8 mouse cellular contexts compared by ENCODE assay signal in the genomic region with DNA sequence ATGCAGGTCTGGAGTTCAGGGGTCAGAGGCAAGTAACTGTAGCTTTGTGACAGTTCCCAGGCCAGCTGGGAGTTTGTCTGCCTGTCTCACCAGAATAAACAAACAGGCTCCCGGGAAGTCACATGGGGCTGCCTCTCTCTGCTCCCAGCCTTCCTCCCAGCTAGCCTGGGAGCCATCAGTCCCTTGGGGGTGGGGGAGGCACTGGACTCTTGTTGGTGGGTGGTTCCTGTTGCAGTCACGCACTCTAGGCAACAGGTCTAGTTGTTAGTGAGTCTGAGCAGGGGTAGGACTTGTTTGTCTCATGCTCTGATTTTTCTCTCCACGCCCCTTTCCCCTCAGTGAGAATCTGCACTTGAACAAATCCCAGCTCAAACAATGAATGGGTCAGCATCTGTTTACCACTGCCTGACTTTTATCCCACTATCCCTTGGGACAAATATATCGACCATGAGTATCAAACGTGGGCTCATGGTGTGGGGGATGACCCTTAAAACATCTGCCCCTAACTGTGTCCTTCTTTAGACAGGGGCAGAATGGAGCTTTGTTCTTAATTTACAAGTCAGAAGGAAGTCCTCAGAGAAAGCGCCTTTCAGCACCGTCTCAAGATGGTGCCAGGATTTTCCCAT. TPM values are rescaled to one million over a fixed set of nuclear protein-coding genes. Genes with fewer than 3 reads are reported as not detected.
A peak's percentile ranks its signal among the peaks of the same experiment; 100 is the strongest.
DNase-seq lines count a peak whose midpoint lies in the region; ATAC-seq and TF ChIP-seq lines count a peak whose summit lies in the region.
"Had no signal": no experiment of that assay in that cellular context is flagged by ENCODE, and none has a peak within 500 bp of the region (broad histone marks: within the 10 kb centered on the region; RNA-seq: fewer than 3 reads in every experiment).

No protein-coding gene starts in this region.

- no peak overlapping the region for H3K9ac ChIP-seq in lung, embryonic 14.5 days
- H3K9ac ChIP-seq in liver, embryonic 12.5 days = no peak overlapping the region
- H3K9ac ChIP-seq in stomach, embryonic 16.5 days (ENCODE audit: low read length) = no peak overlapping the region; the same call in 1 of the 2 replicates

- peak; percentile 77 for ATAC-seq in lung, embryonic 14.5 days (ENCODE audit: insufficient read depth)
- 0 out of 2 replicates have a peak, but pooled peaks have one; percentile 46 for ATAC-seq in liver, embryonic 12.5 days
- ATAC-seq in stomach, embryonic 16.5 days (ENCODE audit: insufficient read depth, low FRiP score) = 0 out of 2 replicates have a peak, but pooled peaks have one; percentile 8

- 0 out of 2 replicates have a peak, but pooled peaks cover 3% of the 10 kb centered on the region for H3K4me1 ChIP-seq in lung, embryonic 14.5 days (ENCODE audit: insufficient read depth)
- peaks cover 53% of the 10 kb centered on the region for H3K4me1 ChIP-seq in embryonic facial prominence, embryonic 10.5 days
- H3K4me1 ChIP-seq in liver, embryonic 12.5 days = peaks cover 17% of the 10 kb centered on the region; the same call in 1 of the 2 replicates
- H3K4me1 ChIP-seq in stomach, embryonic 16.5 days (ENCODE audit: control insufficient read depth, insufficient read depth, low read length) = peaks cover 19% of the 10 kb centered on the region; the same call in 1 of the 2 replicates

- intact Hi-C loops in gastrocnemius, postnatal 14 days (cut with DNase I; ENCODE audit: low total_unique reads) = no loop called here

- TF ChIP-seq CTCF in lung, embryonic 14.5 days (IDR thresholded peaks at IDR 0.05; ENCODE audit: low read depth) = no peak

- H3K9me3 ChIP-seq in lung, embryonic 14.5 days (ENCODE audit: low read depth, low read length) = no peaks in the 10 kb centered on the region
- H3K9me3 ChIP-seq in embryonic facial prominence, embryonic 10.5 days = no peaks in the 10 kb centered on the region
- H3K9me3 ChIP-seq in liver, embryonic 12.5 days (replicated peaks) = no peaks in the 10 kb centered on the region
- no peaks in the 10 kb centered on the region for H3K9me3 ChIP-seq in stomach, embryonic 16.5 days (replicated peaks; ENCODE audit: control insufficient read depth, low read length)

- H3K36me3 ChIP-seq in lung, embryonic 14.5 days (ENCODE audit: insufficient read depth) = no peaks in the 10 kb centered on the region
- no peaks in the 10 kb centered on the region for H3K36me3 ChIP-seq in embryonic facial prominence, embryonic 10.5 days (replicated peaks)
- H3K36me3 ChIP-seq in liver, embryonic 12.5 days = no peaks in the 10 kb centered on the region
- no peaks in the 10 kb centered on the region for H3K36me3 ChIP-seq in stomach, embryonic 16.5 days (ENCODE audit: control insufficient read depth, insufficient read depth, low read length)

- peak overlapping the region; percentile 46; the same call in 1 of the 2 replicates for H3K27ac ChIP-seq in lung, embryonic 14.5 days (ENCODE audit: low read depth)
- peak overlapping the region; percentile 68 for H3K27ac ChIP-seq in embryonic facial prominence, embryonic 10.5 days (replicated peaks)
- H3K27ac ChIP-seq in liver, embryonic 12.5 days = 0 out of 2 replicates have a peak overlapping the region, but pooled peaks have one; percentile 27
- H3K27ac ChIP-seq in stomach, embryonic 16.5 days (ENCODE audit: low read length) = no peak overlapping the region

- no peak overlapping the region for H3K4me3 ChIP-seq in lung, embryonic 14.5 days (ENCODE audit: low read depth, low read length)
- no peak overlapping the region for H3K4me3 ChIP-seq in embryonic facial prominence, embryonic 10.5 days
- no peak overlapping the region for H3K4me3 ChIP-seq in liver, embryonic 12.5 days
- no peak overlapping the region for H3K4me3 ChIP-seq in stomach, embryonic 16.5 days (replicated peaks; ENCODE audit: low read length)

- 27% methylated on average over 7 of the region's 7 CpGs for WGBS in lung, embryonic 14.5 days
- WGBS in embryonic facial prominence, embryonic 10.5 days = 28% methylated on average over 7 of the region's 7 CpGs
- 45% methylated on average over 7 of the region's 7 CpGs for WGBS in liver, embryonic 12.5 days (ENCODE audit: insufficient replicate concordance)
- WGBS in stomach, embryonic 16.5 days = 26% methylated on average over 7 of the region's 7 CpGs

- no peaks in the 10 kb centered on the region for H3K27me3 ChIP-seq in lung, embryonic 14.5 days (ENCODE audit: insufficient read depth, low read length)
- H3K27me3 ChIP-seq in embryonic facial prominence, embryonic 10.5 days (replicated peaks; ENCODE audit: low read depth, poor library complexity, severe bottlenecking) = peaks cover 17% of the 10 kb centered on the region
- no peaks in the 10 kb centered on the region; the same call in 1 of the 2 replicates for H3K27me3 ChIP-seq in liver, embryonic 12.5 days (replicated peaks)
- H3K27me3 ChIP-seq in stomach, embryonic 16.5 days (ENCODE audit: control insufficient read depth, insufficient read depth, low read length) = no peaks in the 10 kb centered on the region

- no peak overlapping the region for H3K4me2 ChIP-seq in lung, embryonic 14.5 days
- no peak overlapping the region for H3K4me2 ChIP-seq in liver, embryonic 12.5 days
- H3K4me2 ChIP-seq in stomach, embryonic 16.5 days (ENCODE audit: low read depth, low read length) = no peak overlapping the region

- peak; percentile 69 for DNase-seq in lung, embryonic 14.5 days
- DNase-seq in lung, postnatal 14 days = no peak
- no peak for DNase-seq in embryonic facial prominence, embryonic 10.5 days (ENCODE audit: low spot score)
- no peak for DNase-seq in gastrocnemius, postnatal 14 days
- no peak for DNase-seq in spleen, postnatal 10 days (ENCODE audit: low spot score in 2 of 2)
- DNase-seq: midbrain, embryonic 14.5 days had no signal

RNA-seq across cellular contexts. Expression of gene Slc25a33, which starts 24.7 kb away (rescaled TPM):
- 8.7 and 9.6 TPM in 2 replicates for polyA plus RNA-seq in lung, embryonic 14.5 days (2014; fragmentation: Nextera tagmentation; extraction: Ambion mirVana)
- polyA plus RNA-seq in embryonic facial prominence, embryonic 10.5 days (2016; fragmentation: Nextera tagmentation; extraction: Ambion mirVana) = 17.6 and 18.7 TPM in 2 replicates
- polyA plus RNA-seq in liver, embryonic 12.5 days (2016; fragmentation: Nextera tagmentation; extraction: Ambion mirVana) = 17.1 and 17.3 TPM in 2 replicates
- polyA plus RNA-seq in stomach, embryonic 16.5 days (2015; fragmentation: Nextera tagmentation; extraction: Ambion mirVana) = 7.8 and 8.1 TPM in 2 replicates
- 10 to 100 TPM; 10.5 to 12.0 TPM for total RNA-seq in gastrocnemius, postnatal 14 days (2021)

Comparison
In these comparisons a context has a peak if more than half of its experiments do, and no peak if none do; other contexts are left out.
1. ATAC-seq: peak in every context shown above with its lines; median percentile 77 in lung, embryonic 14.5 days; 46 in liver, embryonic 12.5 days; 8 in stomach, embryonic 16.5 days.